Mouse (Mus musculus): Measurements from ENCODE around the gene Eng.

Eng gene

GRCm38 (mm10) chr2:32646379-32647056, at the start of gene Eng:
Eng (plus strand) TSS chr2:32646595.
- DNase-seq = peak; percentile 26 to 37

- no peak for DNase-seq
These were observed 49.7 kb upstream of the Eng start for GRCm38 (mm10) chr2:32596725-32597124.

- DNase-seq = no peak
These were observed 49.1 kb upstream of the Eng start for GRCm38 (mm10) chr2:32597248-32597647.

GRCm38 (mm10) chr2:32597699-32598098, 48.7 kb upstream of the Eng start:
- DNase-seq = no peak

GRCm38 (mm10) chr2:32598506-32598905, 47.9 kb upstream of the Eng start:
- no peak for DNase-seq

- no peak for DNase-seq
These were observed 47.0 kb upstream of the Eng start, which contains the start of gene St6galnac6 for GRCm38 (mm10) chr2:32599409-32599808. St6galnac6 (plus strand) TSS chr2:32599709.

GRCm38 (mm10) chr2:32601417-32602065, 44.9 kb upstream of the Eng start:
- no peak for DNase-seq

- peak; percentile 65 to 68 for DNase-seq
These were observed 43.8 kb upstream of the Eng start for GRCm38 (mm10) chr2:32602600-32603054.

- DNase-seq = no peak
These were observed 41.8 kb upstream of the Eng start for GRCm38 (mm10) chr2:32604631-32605030.

GRCm38 (mm10) chr2:32606161-32607142, 39.9 kb upstream of the Eng start:
- DNase-seq = peak; percentile 53 to 60

GRCm38 (mm10) chr2:32607262-32607947, 39.0 kb upstream of the Eng start:
- DNase-seq = no peak

- DNase-seq = peak in 1 of 2 experiments; percentile 35
These were observed 38.1 kb upstream of the Eng start for GRCm38 (mm10) chr2:32608141-32608777.

- no peak for DNase-seq
These were observed 37.5 kb upstream of the Eng start for GRCm38 (mm10) chr2:32608778-32609435.

GRCm38 (mm10) chr2:32610610-32611229, 35.7 kb upstream of the Eng start:
- no peak for DNase-seq

- no peak for DNase-seq
These were observed 34.1 kb upstream of the Eng start for GRCm38 (mm10) chr2:32612274-32612673.

- DNase-seq = no peak
These were observed 29.3 kb upstream of the Eng start for GRCm38 (mm10) chr2:32617109-32617508.

- no peak for DNase-seq
These were observed 28.8 kb upstream of the Eng start for GRCm38 (mm10) chr2:32617601-32618000.

- DNase-seq = no peak
These were observed 28.3 kb upstream of the Eng start for GRCm38 (mm10) chr2:32618051-32618450.

- DNase-seq = no peak
These were observed 25.5 kb upstream of the Eng start for GRCm38 (mm10) chr2:32620682-32621516.

- no peak for DNase-seq
These were observed 24.9 kb upstream of the Eng start, which contains the start of gene Ak1 for GRCm38 (mm10) chr2:32621517-32621859. Ak1 (plus strand) TSS chr2:32621758.
